Mouse (Mus musculus) thymus, adult 2 months (tissue): ENCODE data around the gene Scg5.

Experiments
- CTCF ChIP-seq: fragments of 200-500 bp; IDR thresholded peaks from 2 replicates; pipeline ENCODE4 v1.5.1; 2012; ENCODE audit warnings: mild to moderate bottlenecking, control low read depth, low read length, moderate library complexity, borderline replicate concordance; ENCODE audit not compliant: control insufficient read depth, poor library complexity, insufficient read depth; ENCODE audit errors: extremely low read depth
- POLR2A ChIP-seq: fragments of 200-500 bp; IDR thresholded peaks from 2 replicates; pipeline ENCODE4 v1.6.1; 2012; ENCODE audit warnings: mild to moderate bottlenecking, low read length, control low read depth, moderate library complexity; ENCODE audit not compliant: control insufficient read depth, poor library complexity, insufficient read depth; ENCODE audit errors: extremely low read depth

DNA sequence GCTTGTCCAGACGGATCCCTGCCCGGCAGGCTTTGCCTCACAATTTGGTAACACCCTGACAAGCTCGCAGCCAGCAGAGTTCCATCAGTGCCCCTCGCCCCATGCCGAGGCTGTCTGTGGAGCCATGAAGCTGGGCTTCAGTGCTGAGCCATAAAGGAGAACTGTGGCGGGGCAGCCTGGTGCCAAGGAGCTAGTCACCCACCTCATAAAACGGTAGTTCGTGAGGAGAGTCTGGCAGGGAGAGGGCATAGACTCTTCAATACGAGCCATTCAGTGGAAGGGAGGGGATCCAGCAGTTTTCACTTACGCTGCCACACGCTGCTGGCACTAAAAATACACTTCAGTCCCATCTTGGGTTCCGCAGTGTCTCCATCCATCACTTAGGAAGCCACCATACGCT, 30.3 kb downstream of the Scg5 start:
- no peak for TF ChIP-seq CTCF
- no peak for TF ChIP-seq POLR2A
